ENCODE assay signal across 27 mouse cellular contexts in genomic region chr1:161859248-161859647, GRCm38 (mm10).
"Had no signal": no experiment of that assay in that cellular context is flagged by ENCODE, and none has a peak within 500 bp of the region (broad histone marks: within the 10 kb centered on the region; RNA-seq: fewer than 3 reads in every experiment).

No protein-coding gene starts in this region.

- H3K4me2 ChIP-seq: embryonic facial prominence, embryonic 12.5 days; embryonic facial prominence, embryonic 13.5 days; embryonic facial prominence, embryonic 15.5 days; forebrain, embryonic 12.5 days; forebrain, embryonic 13.5 days; forebrain, embryonic 15.5 days had no signal

- H3K27ac ChIP-seq: embryonic facial prominence, embryonic 10.5 days; embryonic facial prominence, embryonic 12.5 days; embryonic facial prominence, embryonic 13.5 days; embryonic facial prominence, embryonic 15.5 days; forebrain, embryonic 10.5 days; forebrain, embryonic 12.5 days; forebrain, embryonic 13.5 days; forebrain, embryonic 15.5 days; gastrocnemius, adult 2 months; heart, adult 2 months had no signal

- H3K4me1 ChIP-seq: embryonic facial prominence, embryonic 10.5 days; embryonic facial prominence, embryonic 12.5 days; embryonic facial prominence, embryonic 13.5 days; embryonic facial prominence, embryonic 15.5 days; forebrain, embryonic 10.5 days; forebrain, embryonic 12.5 days; forebrain, embryonic 13.5 days; forebrain, embryonic 15.5 days had no signal

- H3K4me3 ChIP-seq: embryonic facial prominence, embryonic 10.5 days; embryonic facial prominence, embryonic 12.5 days; embryonic facial prominence, embryonic 13.5 days; embryonic facial prominence, embryonic 15.5 days; erythroblast, embryonic 14.5 days; forebrain, embryonic 10.5 days; forebrain, embryonic 12.5 days; forebrain, embryonic 13.5 days; forebrain, embryonic 15.5 days; gastrocnemius, adult 2 months; heart, adult 2 months had no signal

- H3K9ac ChIP-seq: embryonic facial prominence, embryonic 12.5 days; embryonic facial prominence, embryonic 13.5 days; embryonic facial prominence, embryonic 15.5 days; forebrain, embryonic 12.5 days; forebrain, embryonic 13.5 days; forebrain, embryonic 15.5 days; forebrain, postnatal 0 days had no signal

- H3K27me3 ChIP-seq: embryonic facial prominence, embryonic 12.5 days; embryonic facial prominence, embryonic 13.5 days; embryonic facial prominence, embryonic 15.5 days; forebrain, embryonic 12.5 days; forebrain, embryonic 13.5 days; forebrain, embryonic 15.5 days had no signal

- H3K9me3 ChIP-seq: embryonic facial prominence, embryonic 10.5 days; embryonic facial prominence, embryonic 12.5 days; embryonic facial prominence, embryonic 13.5 days; embryonic facial prominence, embryonic 15.5 days; forebrain, embryonic 10.5 days; forebrain, embryonic 12.5 days; forebrain, embryonic 13.5 days; forebrain, embryonic 15.5 days had no signal

- ATAC-seq: forebrain, embryonic 13.5 days; forebrain, embryonic 14.5 days; forebrain, embryonic 15.5 days; forebrain, embryonic 16.5 days; forebrain, postnatal 0 days had no signal

- DNase-seq: cerebellum, adult 9-10 months; cerebellum, adult 9-11 months; cerebellum, postnatal 10 days; cerebellum, postnatal 14 days; cerebellum, postnatal 25 days; cerebellum, postnatal 36 days; embryo, embryonic 11 days; forebrain, postnatal 0 days; gastrocnemius, adult 2 months; gastrocnemius, postnatal 10 days; gastrocnemius, postnatal 14 days; gastrocnemius, postnatal 25 days; gastrocnemius, postnatal 36 days; heart, adult 11 months; heart, adult 18-20 months; heart, adult 2 months had no signal
